Mouse (Mus musculus) neural tube, embryonic 15.5 days (tissue): ENCODE data around the gene Akap7. TPM values are rescaled to one million over a fixed set of nuclear protein-coding genes. Genes with fewer than 3 reads are reported as not detected.

Source experiments
- ATAC-seq: fragments of 200-750 bp; cut with Nextera tagmentation; 2 replicates; pipeline ENCODE4 v1.8.0; 2017; ENCODE audit warnings: mild to moderate bottlenecking, moderate TSS enrichment, moderate library complexity; ENCODE audit not compliant: low FRiP score
- H3K27ac ChIP-seq: fragments of 300-500 bp; sonication (generic); replicated peaks from 2 replicates; pipeline ENCODE4 v1.5.1; 2015; ENCODE audit warnings: mild to moderate bottlenecking, inconsistent platforms
- H3K27me3 ChIP-seq: fragments of 300-500 bp; sonication (generic); replicated peaks from 2 replicates; pipeline ENCODE4 v1.6.1; 2015; ENCODE audit warnings: inconsistent platforms
- H3K36me3 ChIP-seq: fragments of 300-500 bp; sonication (generic); 2 replicates; pipeline ENCODE4 v1.6.1; 2015; ENCODE audit warnings: inconsistent platforms
- H3K4me1 ChIP-seq: fragments of 300-500 bp; sonication (generic); 2 replicates; pipeline ENCODE4 v1.6.1; 2015; ENCODE audit warnings: inconsistent platforms
- H3K4me2 ChIP-seq: fragments of 300-500 bp; sonication (generic); 2 replicates; pipeline ENCODE4 v1.6.1; 2015; ENCODE audit warnings: inconsistent platforms, mild to moderate bottlenecking, moderate library complexity
- H3K4me3 ChIP-seq: fragments of 300-500 bp; sonication (generic); replicated peaks from 2 replicates; pipeline ENCODE4 v1.5.1; 2015; ENCODE audit warnings: mild to moderate bottlenecking, inconsistent platforms
- H3K9ac ChIP-seq: fragments of 300-500 bp; sonication (generic); replicated peaks from 2 replicates; pipeline ENCODE4 v1.6.1; 2015; ENCODE audit warnings: mild to moderate bottlenecking, inconsistent platforms
- H3K9me3 ChIP-seq: fragments of 300-500 bp; sonication (generic); replicated peaks from 2 replicates; pipeline ENCODE4 v1.6.1; 2016; ENCODE audit warnings: inconsistent platforms
- WGBS: fragments of 180-500 bp; shearing (Covaris S2); methylation state at CpG from one replicate; pipeline ENCODE4 v1.1.7; 2015; ENCODE audit warnings: mixed read lengths; 5-methylcytosine and 5-hydroxymethylcytosine counted together
- polyA plus RNA-seq: library from polyadenylated mRNA; unstranded; fragments of >200 nt; fragmentation: Nextera tagmentation; extraction: Ambion mirVana; gene quantifications from 2 replicates; pipeline ENCODE4 v1.2.1, GENCODE M21; 2015

Akap7 gene
- 49.4 and 53.0 TPM in 2 replicates for polyA plus RNA-seq

DNA sequence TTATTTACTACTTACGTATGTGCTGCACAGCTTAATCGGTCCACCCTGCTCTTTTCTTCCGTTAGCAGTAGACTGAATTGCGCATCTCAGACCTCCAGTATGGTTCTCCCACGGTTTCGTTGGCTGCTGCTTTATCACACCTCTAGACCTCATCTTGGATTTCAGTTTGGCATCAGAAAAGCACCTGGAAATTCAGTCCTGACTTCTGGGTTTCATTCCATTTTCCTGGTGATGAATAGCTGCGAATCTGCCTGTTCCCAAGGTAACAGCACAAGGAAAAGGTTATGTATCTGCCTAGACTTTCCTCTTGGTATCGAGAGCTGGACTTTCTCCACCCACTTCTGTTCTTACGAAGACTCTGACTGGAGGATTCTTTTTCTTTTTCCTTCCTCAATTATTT is at the start of gene Akap7:
Gene Akap7 (minus strand): TSS at position 101 of the 400 bp plus-strand sequence.
- Histone ChIP-seq H3K36me3 (no peaks in the 10 kb centered on the region), H3K9ac (no peak within 1 kb of the TSS), H3K4me2 (no peak within 1 kb of the TSS), H3K9me3 (no peaks in the 10 kb centered on the region), H3K27ac (no peak within 1 kb of the TSS), H3K4me3 (no peak within 1 kb of the TSS), H3K27me3 (no peaks in the 10 kb centered on the region), H3K4me1 (peaks cover 5% of the 10 kb centered on the region; the same call in 1 of the 2 replicates)
- ATAC-seq, result no peak
- WGBS, result 92% methylated on average over 9 of the region's 9 CpGs

DNA sequence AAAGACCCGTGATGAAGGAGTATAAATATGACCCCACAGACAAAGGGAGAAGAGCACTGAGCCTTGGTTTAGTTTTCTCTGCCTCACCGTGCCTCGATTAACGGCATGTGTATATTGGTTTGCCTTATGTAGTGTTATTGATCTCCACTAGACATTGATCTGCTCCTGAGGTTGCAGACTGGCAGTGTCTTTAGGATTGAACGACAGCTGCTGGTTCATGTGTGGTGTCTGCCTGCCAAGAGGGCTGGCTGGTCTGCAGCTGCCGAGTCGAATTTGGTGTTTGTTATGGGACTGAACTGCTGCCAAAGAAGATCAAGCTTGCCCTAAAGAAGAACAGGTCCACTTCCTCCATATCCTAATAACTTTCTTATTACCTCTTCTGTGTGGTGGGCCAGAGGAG is 46.7 kb upstream of the Akap7 start:
- Histone ChIP-seq H3K27ac (no peak overlapping the region), H3K9me3 (no peaks in the 10 kb centered on the region), H3K36me3 (no peaks in the 10 kb centered on the region), H3K4me1 (no peaks in the 10 kb centered on the region), H3K9ac (no peak overlapping the region), H3K4me3 (no peak overlapping the region), H3K27me3 (no peaks in the 10 kb centered on the region), H3K4me2 (no peak overlapping the region)
- WGBS, result 93% methylated on average over 7 of the region's 7 CpGs
- ATAC-seq, result no peak

DNA sequence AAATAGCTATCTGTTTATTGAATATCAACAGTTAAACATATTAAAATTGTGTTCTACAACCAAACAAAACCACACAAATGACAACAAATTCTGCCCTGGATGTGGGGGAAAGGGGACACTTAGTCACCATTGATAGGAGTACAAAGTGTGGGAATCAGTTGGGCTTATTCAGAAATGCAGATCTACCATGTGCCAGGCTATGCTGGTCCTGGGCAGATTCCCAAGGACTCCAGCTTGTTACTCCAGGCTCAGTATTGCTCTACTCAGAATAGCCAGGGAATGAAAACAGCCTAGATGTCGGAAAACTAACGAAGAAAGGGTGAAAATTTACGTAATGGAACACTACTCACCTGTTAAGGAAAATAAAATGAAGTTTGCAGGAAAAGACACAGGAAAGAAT is 46.3 kb upstream of the Akap7 start:
- no peak overlapping the region for H3K4me3 ChIP-seq
- 88% methylated on average over 3 of the region's 3 CpGs for WGBS
- H3K9ac ChIP-seq, result no peak overlapping the region
- no peaks in the 10 kb centered on the region for H3K27me3 ChIP-seq
- H3K27ac ChIP-seq, result no peak overlapping the region
- H3K4me1 ChIP-seq, result no peaks in the 10 kb centered on the region
- ATAC-seq, result no peak
- H3K36me3 ChIP-seq, result no peaks in the 10 kb centered on the region
- H3K9me3 ChIP-seq, result no peaks in the 10 kb centered on the region
- no peak overlapping the region for H3K4me2 ChIP-seq

DNA sequence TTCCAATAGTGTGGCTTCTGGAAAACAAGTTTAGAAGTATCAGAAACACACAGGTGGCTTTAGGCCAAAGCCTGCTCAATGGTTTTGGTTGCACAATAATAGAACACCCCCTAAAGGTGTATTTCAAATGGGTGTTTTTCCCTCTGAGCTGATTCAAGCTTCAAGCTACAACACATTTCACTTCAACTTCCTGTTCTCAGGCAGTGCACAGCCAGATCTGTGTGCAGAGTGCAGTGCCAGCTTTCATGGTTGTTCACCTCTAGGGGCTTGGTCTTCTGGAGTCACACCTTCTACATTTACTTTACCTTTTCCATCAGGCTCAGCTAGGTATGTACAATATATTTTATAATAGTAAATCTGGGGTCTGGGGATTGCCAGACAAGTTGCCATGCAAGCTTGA is 35.1 kb upstream of the Akap7 start:
- Histone ChIP-seq H3K27ac (no peak overlapping the region), H3K36me3 (no peaks in the 10 kb centered on the region), H3K4me3 (no peak overlapping the region), H3K4me1 (no peaks in the 10 kb centered on the region), H3K27me3 (no peaks in the 10 kb centered on the region), H3K9ac (no peak overlapping the region), H3K4me2 (no peak overlapping the region), H3K9me3 (no peaks in the 10 kb centered on the region)
- ATAC-seq, result no peak

DNA sequence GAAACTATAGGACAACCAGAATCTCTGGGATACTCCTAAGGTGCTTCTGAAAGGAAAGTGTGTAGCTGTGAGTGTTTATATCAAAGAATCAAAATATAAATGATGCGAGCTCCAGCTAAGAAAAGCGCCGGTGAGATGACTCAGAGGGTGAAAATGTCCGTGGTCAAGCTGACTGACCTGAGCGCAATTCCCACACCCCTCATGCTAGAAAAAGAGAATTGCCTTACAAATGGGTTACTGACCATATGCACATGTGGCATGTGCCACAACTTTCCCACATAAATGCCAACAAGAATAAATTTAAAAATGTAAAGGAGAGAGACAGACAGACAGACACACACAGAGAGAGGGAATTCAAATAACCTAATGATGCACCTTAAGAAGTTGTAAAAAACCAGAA is 33.0 kb upstream of the Akap7 start:
- H3K36me3 ChIP-seq, result no peaks in the 10 kb centered on the region
- no peak overlapping the region for H3K9ac ChIP-seq
- H3K4me2 ChIP-seq, result no peak overlapping the region
- H3K9me3 ChIP-seq, result no peaks in the 10 kb centered on the region
- H3K27ac ChIP-seq, result no peak overlapping the region
- ATAC-seq, result no peak
- H3K27me3 ChIP-seq, result no peaks in the 10 kb centered on the region
- 96% methylated on average over 5 of the region's 5 CpGs for WGBS
- H3K4me3 ChIP-seq, result no peak overlapping the region
- no peaks in the 10 kb centered on the region for H3K4me1 ChIP-seq

DNA sequence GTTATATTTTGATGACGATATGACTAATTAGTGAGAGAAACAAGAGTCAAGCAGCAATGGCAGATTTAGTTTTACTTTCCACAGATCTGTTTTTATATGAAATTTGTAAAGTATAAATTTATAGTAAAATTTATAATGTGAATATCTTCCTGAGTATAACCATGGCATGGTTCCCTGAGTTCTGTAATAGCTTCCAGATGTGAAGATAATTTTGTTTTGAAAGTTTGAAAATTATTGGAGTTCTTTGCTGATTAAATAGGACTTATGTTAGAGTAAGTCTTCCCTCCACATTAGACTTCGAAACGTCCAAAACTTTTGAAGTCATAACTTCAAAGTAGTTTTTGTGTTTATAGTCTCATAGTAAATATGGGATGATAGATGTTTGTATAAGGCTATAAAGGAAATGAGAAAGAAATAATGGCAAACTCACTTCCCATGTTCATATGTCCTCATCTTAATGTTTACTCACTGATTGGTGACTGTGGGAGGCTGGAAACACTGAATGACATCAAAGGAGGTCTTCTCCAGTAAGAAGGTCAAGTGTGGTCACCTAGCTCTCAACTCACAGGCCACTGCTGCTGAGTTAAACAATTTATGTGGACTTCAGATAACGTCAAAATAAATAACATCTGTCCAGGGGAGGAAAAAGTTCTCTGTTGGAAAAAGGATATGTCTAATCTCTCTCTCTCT is 25.9 kb upstream of the Akap7 start:
- no peak overlapping the region for H3K4me3 ChIP-seq
- H3K9ac ChIP-seq, result no peak overlapping the region
- no peak overlapping the region for H3K4me2 ChIP-seq
- no peaks in the 10 kb centered on the region for H3K4me1 ChIP-seq
- no peaks in the 10 kb centered on the region for H3K9me3 ChIP-seq
- no peak for ATAC-seq
- no peaks in the 10 kb centered on the region for H3K27me3 ChIP-seq
- WGBS, result 83% methylated on average over 4 of the region's 4 CpGs
- no peak overlapping the region for H3K27ac ChIP-seq
- H3K36me3 ChIP-seq, result no peaks in the 10 kb centered on the region

DNA sequence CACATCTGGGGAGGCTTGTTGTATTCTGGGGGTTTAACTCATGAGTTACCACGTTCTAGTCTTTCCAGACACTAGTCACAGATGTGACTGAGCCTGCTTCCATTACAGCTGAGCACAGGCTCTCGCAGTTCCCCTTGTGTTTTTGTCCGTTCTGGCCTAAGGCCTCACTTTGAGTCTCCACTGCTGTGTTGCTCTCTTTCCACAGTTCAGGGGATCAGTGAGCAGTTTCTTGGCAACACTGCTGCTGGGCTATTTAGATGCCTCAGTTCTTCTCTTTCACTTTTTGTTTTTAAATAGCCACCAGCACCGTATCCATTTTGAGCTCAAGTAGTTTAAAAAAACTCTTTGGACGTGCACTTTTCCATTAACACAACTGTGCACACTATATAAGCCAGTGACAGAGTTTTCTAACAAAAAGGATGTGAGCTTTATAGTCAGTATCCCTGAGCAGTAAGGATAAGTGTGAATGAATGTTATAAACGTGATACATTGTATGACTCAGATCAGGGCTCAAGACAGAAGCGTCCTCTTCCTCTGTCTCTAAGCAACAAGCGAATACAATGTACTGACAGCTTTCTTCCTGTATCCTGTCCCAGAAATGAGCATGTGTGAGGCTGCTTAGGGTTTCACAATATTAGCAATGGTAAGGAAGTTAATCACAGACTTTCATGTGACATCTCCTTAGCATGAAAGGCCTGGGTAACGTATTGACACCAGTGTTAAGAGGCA is 23.8 kb upstream of the Akap7 start:
- WGBS, result 53% methylated on average over 9 of the region's 9 CpGs
- H3K9me3 ChIP-seq, result no peaks in the 10 kb centered on the region
- ATAC-seq, result no peak

DNA sequence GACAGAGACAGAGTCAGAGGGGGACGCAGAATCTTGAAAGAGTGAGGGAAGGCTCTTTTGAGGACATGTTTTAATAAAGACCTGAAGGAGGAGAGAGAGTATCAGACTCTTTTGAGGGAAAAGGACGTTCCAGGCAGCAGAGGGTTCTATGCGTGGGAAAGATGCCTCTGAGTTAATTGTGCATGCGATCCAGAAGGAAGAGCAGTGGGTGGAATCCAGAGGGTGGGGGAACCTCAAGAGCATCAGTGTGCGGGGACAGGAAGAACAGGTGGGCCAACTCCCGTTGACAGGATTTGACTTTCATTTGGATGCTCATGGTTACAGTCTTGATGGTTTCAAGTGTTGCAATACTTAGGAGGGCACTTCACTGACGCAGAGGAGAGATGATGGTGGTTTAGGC is 22.4 kb upstream of the Akap7 start:
- Histone ChIP-seq H3K4me3 (no peak overlapping the region), H3K9me3 (no peaks in the 10 kb centered on the region), H3K27me3 (no peaks in the 10 kb centered on the region), H3K4me1 (no peaks in the 10 kb centered on the region), H3K36me3 (no peaks in the 10 kb centered on the region), H3K9ac (no peak overlapping the region), H3K4me2 (no peak overlapping the region), H3K27ac (no peak overlapping the region)
- no peak for ATAC-seq
- 88% methylated on average over 7 of the region's 7 CpGs for WGBS

More for the DNA sequence above, 23.8 kb upstream of the Akap7 start:
- H3K4me1 ChIP-seq, result no peaks in the 10 kb centered on the region
- H3K36me3 ChIP-seq, result no peaks in the 10 kb centered on the region
- peak overlapping the region; percentile 10; the same call in 1 of the 2 replicates for H3K27ac ChIP-seq
- H3K4me3 ChIP-seq, result no peak overlapping the region
- H3K4me2 ChIP-seq, result no peak overlapping the region
- no peaks in the 10 kb centered on the region for H3K27me3 ChIP-seq
- H3K9ac ChIP-seq, result no peak overlapping the region

DNA sequence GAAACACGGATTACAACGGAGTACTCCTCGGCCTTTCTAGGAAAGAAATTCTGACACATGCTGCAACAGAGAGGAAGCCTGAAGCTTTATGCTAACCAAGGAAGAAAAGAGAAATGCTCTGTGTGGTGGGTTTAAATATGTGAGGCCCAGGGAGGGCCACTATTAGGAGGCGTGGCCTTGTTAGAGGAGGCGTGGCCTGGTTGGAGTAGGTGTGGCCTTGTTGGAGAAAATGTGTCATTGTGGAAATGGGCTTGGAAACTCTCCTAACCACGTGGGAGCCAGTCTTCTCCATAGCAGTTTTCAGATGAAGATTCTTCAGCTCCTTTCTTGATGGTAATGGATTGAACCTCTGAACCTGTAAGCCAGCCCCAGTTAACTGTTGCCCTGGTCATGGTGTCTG is 19.8 kb upstream of the Akap7 start:
- H3K27me3 ChIP-seq, result no peaks in the 10 kb centered on the region
- no peak overlapping the region for H3K4me2 ChIP-seq
- no peak overlapping the region for H3K9ac ChIP-seq
- H3K36me3 ChIP-seq, result no peaks in the 10 kb centered on the region
- no peaks in the 10 kb centered on the region for H3K4me1 ChIP-seq
- H3K4me3 ChIP-seq, result no peak overlapping the region
- H3K27ac ChIP-seq, result no peak overlapping the region
- 86% methylated on average over 6 of the region's 6 CpGs for WGBS
- H3K9me3 ChIP-seq, result no peaks in the 10 kb centered on the region
- no peak for ATAC-seq

DNA sequence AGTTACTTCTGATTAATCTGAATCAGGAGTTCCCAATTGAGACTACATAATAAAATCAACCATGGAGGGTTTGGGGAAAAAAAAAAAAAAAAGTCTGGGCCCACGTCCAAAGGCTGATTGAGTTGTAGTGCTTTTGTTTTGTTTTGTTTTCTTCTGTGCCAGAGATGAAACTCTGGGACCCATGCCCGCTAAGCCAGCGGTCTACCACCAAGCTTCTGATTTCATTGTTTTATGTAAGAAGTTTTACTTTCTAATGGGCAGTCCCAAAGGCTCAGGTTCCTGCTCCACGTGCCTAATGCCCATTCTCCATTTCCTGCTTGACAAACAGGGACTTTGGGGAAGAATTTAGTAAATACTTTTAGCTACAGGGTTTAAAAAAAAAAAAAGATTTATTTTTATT is 18.0 kb upstream of the Akap7 start:
- no peaks in the 10 kb centered on the region for H3K4me1 ChIP-seq
- H3K4me2 ChIP-seq, result no peak overlapping the region
- H3K4me3 ChIP-seq, result no peak overlapping the region
- H3K9me3 ChIP-seq, result no peaks in the 10 kb centered on the region
- no peaks in the 10 kb centered on the region for H3K36me3 ChIP-seq
- no peak overlapping the region for H3K27ac ChIP-seq
- WGBS, result 52% methylated on average over 4 of the region's 4 CpGs
- ATAC-seq, result no peak
- no peaks in the 10 kb centered on the region for H3K27me3 ChIP-seq
- no peak overlapping the region for H3K9ac ChIP-seq

DNA sequence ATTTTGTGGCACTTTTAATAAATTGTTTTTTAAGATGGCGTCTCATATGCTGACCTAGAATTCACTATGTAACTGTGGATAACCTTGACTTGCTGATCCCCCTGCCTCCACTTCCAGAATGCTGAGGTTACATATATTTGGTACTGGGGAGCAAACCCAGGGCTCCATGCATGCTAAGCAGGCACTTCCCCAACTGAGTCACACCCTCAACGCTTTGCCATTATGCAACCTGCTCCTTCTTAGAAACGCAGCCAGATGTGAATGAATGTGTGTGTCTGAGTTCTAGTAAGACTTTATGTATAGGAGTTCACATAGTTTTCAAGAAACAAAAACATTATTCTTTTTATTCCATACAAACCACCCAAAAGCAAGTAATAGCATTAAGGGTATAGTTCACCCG is 13.5 kb upstream of the Akap7 start:
- H3K27me3 ChIP-seq, result no peaks in the 10 kb centered on the region

DNA sequence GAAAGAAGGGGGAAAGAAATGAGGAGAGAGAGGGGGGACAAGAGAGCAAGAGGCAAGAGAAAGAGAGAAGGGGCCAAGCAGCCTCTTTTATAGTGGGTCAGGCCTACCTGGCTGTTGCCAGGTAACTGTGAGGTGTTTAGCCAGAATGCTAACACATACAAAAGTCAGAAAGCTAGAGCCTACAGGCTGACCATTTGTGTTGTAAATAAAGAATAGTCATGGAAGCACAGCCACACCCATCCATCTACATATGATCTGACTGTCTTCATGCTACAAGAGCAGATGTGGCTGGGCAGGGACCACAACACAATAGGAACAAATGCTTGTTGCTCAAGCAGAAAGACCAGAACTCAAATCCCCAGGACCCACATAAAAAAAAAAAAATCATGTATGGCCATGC is 11.9 kb upstream of the Akap7 start:
- no peaks in the 10 kb centered on the region for H3K36me3 ChIP-seq
- no peak overlapping the region for H3K4me2 ChIP-seq
- ATAC-seq, result no peak
- no peaks in the 10 kb centered on the region for H3K9me3 ChIP-seq
- no peaks in the 10 kb centered on the region for H3K27me3 ChIP-seq
- no peaks in the 10 kb centered on the region for H3K4me1 ChIP-seq
- no peak overlapping the region for H3K27ac ChIP-seq
- H3K9ac ChIP-seq, result no peak overlapping the region
- no peak overlapping the region for H3K4me3 ChIP-seq

More for the DNA sequence above, 13.5 kb upstream of the Akap7 start:
- 88% methylated on average over 4 of the region's 4 CpGs for WGBS
- Histone ChIP-seq H3K36me3 (no peaks in the 10 kb centered on the region), H3K9me3 (no peaks in the 10 kb centered on the region), H3K4me3 (no peak overlapping the region), H3K27ac (no peak overlapping the region), H3K4me1 (no peaks in the 10 kb centered on the region), H3K9ac (no peak overlapping the region), H3K4me2 (no peak overlapping the region)
- ATAC-seq, result no peak
